Mouse (Mus musculus): ENCODE results near the gene Trak1.
"Not testable (repeated sequence)": the region's sequence is repeated elsewhere in the genome, so short reads cannot be mapped to it uniquely, and the experiment has no call there.

Gene Trak1

GRCm38 (mm10) chr9:121316621-121317405 is 19.5 kb downstream of the Trak1 start:
- intact Hi-C loops (cut with DNase I) = no loop called here

- intact Hi-C loops (cut with DNase I) = no loop called here
These were observed 22.1 kb downstream of the Trak1 start for GRCm38 (mm10) chr9:121319323-121319966.

- intact Hi-C loops (cut with DNase I) = no loop called here
These were observed 23.1 kb downstream of the Trak1 start for GRCm38 (mm10) chr9:121320433-121320832.

DNA sequence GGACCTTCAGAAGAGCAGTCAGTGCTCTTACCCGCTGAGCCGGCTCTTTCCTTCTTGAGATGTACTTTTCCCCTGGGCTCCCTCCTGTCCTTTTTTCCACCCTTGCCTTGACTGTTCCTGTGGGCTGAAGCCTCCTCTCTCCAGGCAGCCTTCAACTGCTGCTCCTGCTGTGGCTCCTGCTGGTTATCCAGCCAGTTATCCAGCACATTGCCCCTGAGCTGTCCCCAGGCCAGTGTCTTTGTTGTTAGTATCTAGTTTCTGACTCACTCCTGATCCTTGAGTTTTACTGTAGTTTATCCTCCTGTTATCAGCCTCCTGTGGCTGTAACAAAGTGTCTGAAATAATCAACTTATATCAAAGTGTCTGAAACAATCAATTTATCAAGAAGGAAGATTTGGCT is 23.8 kb downstream of the Trak1 start:
- intact Hi-C loops (cut with DNase I) = no loop called here

GRCm38 (mm10) chr9:121322034-121322433 is 24.7 kb downstream of the Trak1 start:
- intact Hi-C loops (cut with DNase I) = no loop called here

DNA sequence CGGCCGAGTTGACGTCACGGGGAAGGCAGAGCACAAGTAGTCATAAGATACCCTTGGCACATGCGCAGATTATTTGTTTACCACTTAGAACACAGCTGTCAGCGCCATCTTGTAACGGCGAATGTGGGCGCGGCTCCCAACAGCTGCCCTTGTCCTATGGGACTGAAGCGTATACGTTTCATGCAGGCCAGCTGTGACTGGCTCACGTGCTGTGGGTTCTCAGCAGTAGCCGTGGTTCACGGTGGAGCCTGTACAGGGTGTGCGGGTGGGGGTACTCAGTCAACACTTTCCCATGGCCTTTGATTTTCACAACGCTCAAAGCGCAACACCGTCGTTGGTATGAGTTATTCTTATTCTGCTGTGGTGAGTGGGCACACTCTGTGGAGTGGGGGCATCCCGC is 31.0 kb downstream of the Trak1 start:
- intact Hi-C loops (cut with DNase I) = not testable (repeated sequence)

GRCm38 (mm10) chr9:121329181-121329580 is 31.9 kb downstream of the Trak1 start:
- intact Hi-C loops (cut with DNase I) = no loop called here

DNA sequence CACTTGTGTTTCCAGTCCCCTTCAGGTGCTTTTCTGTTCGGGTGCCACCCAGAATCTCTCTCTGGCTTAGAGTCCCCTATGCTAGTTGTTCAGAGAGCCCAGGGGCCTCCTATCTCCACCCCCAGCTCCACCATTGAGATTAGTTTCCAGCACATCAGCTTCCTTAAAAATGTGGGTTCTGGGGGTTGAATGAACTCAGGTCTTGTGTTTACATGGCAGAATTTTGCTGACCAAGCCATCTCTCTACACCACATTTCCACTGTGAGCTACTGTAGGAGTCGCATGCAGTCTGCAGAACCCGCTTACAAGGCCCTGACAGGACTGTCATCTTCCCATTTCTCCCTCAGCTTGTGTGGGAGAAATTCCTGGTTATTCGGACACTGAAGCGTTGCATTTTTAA is 32.8 kb downstream of the Trak1 start:
- intact Hi-C loops (cut with DNase I) = no loop called here

DNA sequence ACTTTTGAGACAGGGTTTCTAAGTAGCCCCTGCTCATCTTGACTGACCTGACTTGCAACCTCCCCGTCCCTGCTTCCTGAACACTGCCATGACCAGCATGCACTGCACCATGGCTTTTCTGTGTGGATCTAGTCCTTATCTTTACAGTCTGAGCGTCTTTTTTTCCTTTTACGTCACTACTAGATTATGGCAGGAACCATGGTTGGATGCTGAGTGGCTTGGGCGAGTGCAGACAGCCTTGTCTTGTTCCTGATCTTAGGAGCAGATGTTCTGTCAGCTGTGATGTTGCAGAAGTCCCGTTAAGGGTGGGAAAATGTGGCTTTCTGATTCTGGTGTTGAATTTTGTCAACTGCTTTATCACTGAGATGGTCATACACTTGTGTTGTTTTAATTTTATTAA is 34.1 kb downstream of the Trak1 start:
- intact Hi-C loops (cut with DNase I) = no loop called here

GRCm38 (mm10) chr9:121331878-121332630 is 34.8 kb downstream of the Trak1 start:
- intact Hi-C loops (cut with DNase I) = no loop called here

DNA sequence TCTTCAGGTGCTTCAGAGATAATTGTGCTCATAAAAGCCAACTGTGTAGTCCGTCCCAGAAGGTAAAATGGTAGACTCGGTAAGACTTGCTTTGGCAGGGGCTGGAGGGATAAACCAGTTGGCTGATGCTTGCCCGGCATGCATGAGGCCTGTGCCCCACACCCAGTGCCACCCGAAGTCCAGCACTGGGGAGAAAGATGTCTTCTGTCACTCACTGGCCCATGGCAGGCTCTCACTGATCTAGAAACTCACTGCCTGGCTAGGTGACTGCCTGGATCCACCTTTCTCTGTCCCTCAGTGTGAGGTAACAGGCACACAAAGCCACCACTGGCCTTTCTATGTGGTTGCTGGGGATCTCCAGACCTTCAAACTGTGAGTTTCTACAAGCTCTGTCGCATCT is 36.3 kb downstream of the Trak1 start:
- intact Hi-C loops (cut with DNase I) = no loop called here

- intact Hi-C loops (cut with DNase I) = no loop called here
These were observed 37.1 kb downstream of the Trak1 start for GRCm38 (mm10) chr9:121334311-121334851.

DNA sequence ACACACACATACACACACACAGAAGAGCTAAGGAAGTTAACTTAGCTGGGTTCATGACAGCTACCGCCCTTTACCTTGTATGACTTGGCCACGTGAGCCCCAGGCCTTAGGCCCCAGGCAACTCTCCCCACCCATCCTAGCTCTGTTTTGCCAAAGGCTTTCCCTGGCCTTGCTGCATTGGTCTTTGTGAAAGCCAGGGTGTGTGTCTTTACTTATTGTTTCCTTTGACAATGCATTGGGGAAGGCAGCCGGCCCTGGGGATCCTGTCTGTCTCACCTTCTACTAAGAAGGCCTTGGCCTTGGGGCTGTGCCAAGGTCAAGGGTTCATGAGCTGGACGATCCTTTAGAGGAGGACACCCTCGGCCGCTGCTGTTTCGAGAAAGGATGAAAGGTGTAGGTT is 38.3 kb downstream of the Trak1 start:
- intact Hi-C loops (cut with DNase I) = no loop called here

GRCm38 (mm10) chr9:121336324-121336946 is 39.1 kb downstream of the Trak1 start:
- intact Hi-C loops (cut with DNase I) = no loop called here

- intact Hi-C loops (cut with DNase I) = no loop called here
These were observed 40.1 kb downstream of the Trak1 start for GRCm38 (mm10) chr9:121337216-121337937.

DNA sequence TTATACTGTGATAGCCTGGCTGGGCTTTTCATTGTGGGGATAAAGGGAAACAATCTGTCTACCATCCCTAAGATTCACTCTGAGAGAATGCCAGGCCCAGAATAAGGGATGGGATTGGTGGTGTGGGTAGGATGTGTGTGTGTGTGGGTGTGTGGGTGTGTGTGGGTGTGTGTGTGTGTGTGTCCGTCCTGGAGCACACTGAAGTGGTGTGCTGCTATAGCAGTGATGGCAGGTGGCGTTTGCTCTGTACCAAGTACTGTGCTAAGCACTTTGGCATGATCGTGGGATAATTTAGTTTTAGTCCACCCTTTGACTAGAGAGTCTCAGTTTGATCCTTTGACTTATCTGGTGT is 40.6 kb downstream of the Trak1 start:
- intact Hi-C loops (cut with DNase I) = no loop called here

DNA sequence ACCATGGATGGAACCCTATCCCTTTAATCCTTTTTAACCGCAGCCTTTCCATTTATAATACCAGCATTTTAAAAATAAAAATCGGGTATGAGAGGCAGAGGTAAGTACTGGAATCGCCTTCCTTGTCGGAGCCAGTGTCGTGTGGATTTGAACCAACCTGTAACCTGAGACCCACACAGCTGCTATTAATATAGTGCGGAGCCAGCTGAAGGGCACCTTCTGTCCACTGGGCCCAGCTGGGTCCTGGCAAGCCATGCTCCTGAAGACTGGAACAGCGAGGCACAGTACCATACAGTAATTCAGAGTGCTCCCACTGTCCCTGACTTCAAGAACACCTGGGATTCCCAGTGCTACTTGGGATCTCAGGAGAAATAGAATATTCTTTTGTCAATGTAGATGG is 44.5 kb downstream of the Trak1 start:
- intact Hi-C loops (cut with DNase I) = no loop called here

- intact Hi-C loops (cut with DNase I) = no loop called here
These were observed 45.3 kb downstream of the Trak1 start for GRCm38 (mm10) chr9:121342510-121343110.

- intact Hi-C loops (cut with DNase I) = no loop called here
These were observed 46.0 kb downstream of the Trak1 start for GRCm38 (mm10) chr9:121343122-121343876.

DNA sequence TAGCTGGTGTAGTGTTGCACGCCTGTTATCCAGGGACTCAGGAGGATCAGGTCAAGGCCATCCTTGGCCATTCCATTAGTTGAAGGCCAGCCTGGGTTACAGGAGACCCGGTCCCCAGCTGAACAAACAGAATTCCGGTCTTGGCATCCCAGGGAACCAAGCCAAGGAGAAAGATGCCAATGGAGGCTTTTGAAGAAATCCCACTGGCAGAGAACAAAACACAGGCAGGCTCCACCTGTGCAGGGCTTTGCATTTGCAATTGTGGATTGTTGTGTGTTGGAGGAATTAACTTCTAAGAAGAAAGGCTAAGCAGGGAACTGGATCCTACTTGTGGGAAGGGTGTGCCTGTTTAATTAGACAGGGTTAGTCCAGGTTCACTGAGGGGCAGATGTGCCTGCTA is 47.0 kb downstream of the Trak1 start:
- intact Hi-C loops (cut with DNase I) = no loop called here
